Mouse (Mus musculus) hindbrain, embryonic 15.5 days (tissue): ENCODE results near the gene Nek5. TPM values are rescaled to one million over a fixed set of nuclear protein-coding genes. Genes with fewer than 3 reads are reported as not detected.

Experiments
- ATAC-seq: fragments of 200-750 bp; cut with Nextera tagmentation; 2 replicates; pipeline ENCODE4 v1.8.0; 2017; ENCODE audit warnings: low read depth, moderate number of reproducible peaks, moderate TSS enrichment; ENCODE audit not compliant: low FRiP score
- H3K27ac ChIP-seq: fragments of 300-500 bp; sonication (generic); replicated peaks from 2 replicates; pipeline ENCODE4 v1.5.1; 2015; ENCODE audit warnings: mild to moderate bottlenecking, inconsistent platforms
- H3K27me3 ChIP-seq: fragments of 300-500 bp; sonication (generic); 2 replicates; pipeline ENCODE4 v1.6.1; 2015; ENCODE audit warnings: control low read depth, inconsistent platforms
- H3K36me3 ChIP-seq: fragments of 300-500 bp; sonication (generic); 2 replicates; pipeline ENCODE4 v1.6.1; 2015; ENCODE audit warnings: control low read depth, inconsistent platforms
- H3K4me1 ChIP-seq: fragments of 300-500 bp; sonication (generic); replicated peaks from 2 replicates; pipeline ENCODE4 v1.6.1; 2015; ENCODE audit warnings: control low read depth, inconsistent platforms
- H3K4me2 ChIP-seq: fragments of 300-500 bp; sonication (generic); 2 replicates; pipeline ENCODE4 v1.6.1; 2015; ENCODE audit warnings: moderate library complexity, mild to moderate bottlenecking, inconsistent platforms
- H3K4me3 ChIP-seq: fragments of 300-500 bp; sonication (generic); 2 replicates; pipeline ENCODE4 v1.5.1; 2015; ENCODE audit warnings: mild to moderate bottlenecking, inconsistent platforms
- H3K9ac ChIP-seq: fragments of 300-500 bp; sonication (generic); 2 replicates; pipeline ENCODE4 v1.6.1; 2015; ENCODE audit warnings: inconsistent platforms
- H3K9me3 ChIP-seq: fragments of 300-500 bp; sonication (generic); 2 replicates; pipeline ENCODE4 v1.6.1; 2016; ENCODE audit warnings: control low read depth, inconsistent platforms
- WGBS: fragments of 180-500 bp; shearing (Covaris S2); methylation state at CpG from one replicate; pipeline ENCODE4 v1.1.7; 2015; 5-methylcytosine and 5-hydroxymethylcytosine counted together
- polyA plus RNA-seq: library from polyadenylated mRNA; unstranded; fragments of >200 nt; fragmentation: Nextera tagmentation; extraction: Ambion mirVana; gene quantifications from 2 replicates; pipeline ENCODE4 v1.2.1, GENCODE M21; 2015

Nek5 gene
- polyA plus RNA-seq = 1.2 and 1.6 TPM in 2 replicates

GRCm38 (mm10) chr8:22124220-22125152 is at the start of gene Nek5:
Gene Nek5, minus strand, starts transcription at chr8:22125053.
- H3K4me3 ChIP-seq = peak within 1 kb of the TSS; percentile 36
- 2% methylated on average over 29 of the region's 29 CpGs for WGBS

DNA sequence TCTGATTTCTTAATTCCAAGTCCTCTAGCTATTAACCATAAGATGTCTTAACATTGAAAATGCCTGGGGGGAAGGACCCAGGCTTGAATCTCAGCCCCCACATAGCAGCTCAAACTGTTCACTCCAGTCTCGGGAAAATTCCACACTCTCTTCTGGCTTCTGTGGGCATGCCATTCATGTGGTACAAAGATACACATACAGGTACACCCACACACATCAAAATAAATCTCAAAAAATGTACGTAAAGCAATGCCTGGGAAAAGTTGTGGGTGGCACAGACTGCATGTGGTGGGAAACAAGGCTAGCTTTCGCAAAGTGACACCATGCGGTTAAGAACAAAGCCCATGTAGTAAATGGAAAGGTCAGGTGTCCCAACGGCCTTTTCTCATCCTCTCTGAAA is 44.3 kb upstream of the Nek5 start:
- Histone ChIP-seq H3K4me3 (no peak overlapping the region), H3K4me1 (peaks cover 11% of the 10 kb centered on the region), H3K27me3 (no peaks in the 10 kb centered on the region), H3K4me2 (no peak overlapping the region), H3K9me3 (no peaks in the 10 kb centered on the region), H3K27ac (no peak overlapping the region), H3K36me3 (no peaks in the 10 kb centered on the region), H3K9ac (no peak overlapping the region)
- no peak for ATAC-seq
- WGBS = 90% methylated on average over 5 of the region's 5 CpGs

More at GRCm38 (mm10) chr8:22124220-22125152, at the start of gene Nek5:
- H3K36me3 ChIP-seq = peaks cover 14% of the 10 kb centered on the region; the same call in 1 of the 2 replicates
- H3K9ac ChIP-seq = 0 out of 2 replicates have a peak within 1 kb of the TSS, but pooled peaks have one; percentile 1
- H3K9me3 ChIP-seq = no peaks in the 10 kb centered on the region
- H3K27ac ChIP-seq = no peak within 1 kb of the TSS
- ATAC-seq = peak; percentile 83; the same call in 1 of the 2 replicates
- peaks cover 11% of the 10 kb centered on the region for H3K4me1 ChIP-seq
- peak within 1 kb of the TSS; percentile 61 for H3K4me2 ChIP-seq
- H3K27me3 ChIP-seq = no peaks in the 10 kb centered on the region

GRCm38 (mm10) chr8:22166080-22166603 is 41.3 kb upstream of the Nek5 start, which contains the start of gene Nek3:
Gene Nek3, minus strand, starts transcription at chr8:22166435.
- Histone ChIP-seq H3K9ac (peak within 1 kb of the TSS; percentile 52), H3K27me3 (no peaks in the 10 kb centered on the region), H3K4me3 (peak within 1 kb of the TSS; percentile 51), H3K36me3 (no peaks in the 10 kb centered on the region), H3K4me2 (peak within 1 kb of the TSS; percentile 56), H3K4me1 (peaks cover 11% of the 10 kb centered on the region), H3K27ac (peak within 1 kb of the TSS; percentile 83), H3K9me3 (no peaks in the 10 kb centered on the region)
- ATAC-seq = peak; percentile 99
- under 1% methylated on average over 30 of the region's 43 CpGs for WGBS

- Histone ChIP-seq H3K9me3 (no peaks in the 10 kb centered on the region), H3K4me2 (peak overlapping the region; percentile 56), H3K36me3 (no peaks in the 10 kb centered on the region), H3K9ac (peak overlapping the region; percentile 52), H3K4me3 (peak overlapping the region; percentile 51), H3K4me1 (peaks cover 11% of the 10 kb centered on the region), H3K27ac (peak overlapping the region; percentile 83), H3K27me3 (no peaks in the 10 kb centered on the region)
- peak; percentile 60 for ATAC-seq
- 54% methylated on average over 10 of the region's 10 CpGs for WGBS
Observed at GRCm38 (mm10) chr8:22165251-22166079, 40.6 kb upstream of the Nek5 start.

DNA sequence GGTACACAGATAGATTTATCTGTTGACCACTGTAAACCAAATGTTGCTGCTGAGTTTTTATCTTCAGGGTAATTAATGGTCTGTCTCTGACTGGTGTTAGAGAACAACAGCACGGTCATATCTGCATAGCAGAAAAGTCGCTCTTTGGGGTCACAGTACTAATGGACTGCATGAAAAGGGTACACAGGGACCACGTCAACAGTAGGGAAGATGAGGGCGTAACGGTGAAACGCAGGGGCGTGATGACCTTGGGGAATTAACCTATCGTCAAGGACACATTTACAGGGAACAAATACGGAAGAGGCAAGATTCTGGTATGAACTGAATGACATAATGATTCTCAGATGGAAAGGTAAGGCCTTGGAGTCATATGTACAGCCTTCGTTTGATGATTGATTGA is 39.6 kb upstream of the Nek5 start:
- Histone ChIP-seq H3K36me3 (peaks cover 3% of the 10 kb centered on the region; the same call in 1 of the 2 replicates), H3K4me3 (no peak overlapping the region), H3K27me3 (no peaks in the 10 kb centered on the region), H3K4me2 (no peak overlapping the region), H3K27ac (no peak overlapping the region), H3K9me3 (no peaks in the 10 kb centered on the region), H3K4me1 (peaks cover 11% of the 10 kb centered on the region), H3K9ac (no peak overlapping the region)
- 91% methylated on average over 10 of the region's 10 CpGs for WGBS
- no peak for ATAC-seq

DNA sequence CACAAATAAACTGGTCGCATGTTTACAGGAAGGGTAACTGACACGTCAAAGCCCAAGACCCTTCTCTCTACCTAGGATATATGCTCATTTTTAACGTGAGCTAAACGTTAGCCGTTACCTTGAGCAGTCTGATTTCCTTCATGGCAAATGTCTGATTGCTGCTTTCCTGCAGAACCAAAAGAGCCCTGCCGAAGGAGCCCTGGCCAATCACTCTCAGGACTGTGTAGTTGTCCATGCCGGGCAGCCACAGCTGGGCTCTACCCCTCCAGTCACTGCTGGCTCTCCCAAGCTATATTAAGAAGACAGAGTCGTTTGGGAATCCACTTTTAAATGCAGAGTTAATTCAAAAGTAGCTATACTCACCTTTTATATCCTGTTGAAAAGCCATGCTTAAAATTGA is 37.4 kb upstream of the Nek5 start:
- Histone ChIP-seq H3K4me3 (no peak overlapping the region), H3K27me3 (no peaks in the 10 kb centered on the region), H3K27ac (no peak overlapping the region), H3K9me3 (no peaks in the 10 kb centered on the region), H3K4me2 (no peak overlapping the region), H3K4me1 (peaks cover 11% of the 10 kb centered on the region), H3K36me3 (peaks cover 4% of the 10 kb centered on the region; the same call in 1 of the 2 replicates), H3K9ac (no peak overlapping the region)
- WGBS = 88% methylated on average over 8 of the region's 8 CpGs
- no peak for ATAC-seq

DNA sequence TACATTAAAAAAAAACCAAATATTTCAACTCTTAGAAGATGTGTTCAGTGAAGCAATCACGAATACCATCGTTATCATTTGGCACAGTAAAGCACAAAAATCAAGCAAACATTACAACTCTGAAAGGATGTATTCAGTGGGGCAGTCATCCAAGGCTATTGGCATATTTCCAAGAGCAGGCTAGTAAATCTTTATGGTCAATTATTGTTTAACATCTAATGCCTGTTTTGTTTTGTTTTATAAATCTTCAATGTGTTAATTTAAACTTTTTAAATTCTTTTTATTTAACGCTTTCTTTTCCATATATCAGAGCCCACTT is 25.5 kb upstream of the Nek5 start:
- WGBS = 74% methylated on average over 3 of the region's 3 CpGs
- Histone ChIP-seq H3K27me3 (no peaks in the 10 kb centered on the region), H3K36me3 (peaks cover 9% of the 10 kb centered on the region; the same call in 1 of the 2 replicates), H3K9me3 (no peaks in the 10 kb centered on the region), H3K4me3 (no peak overlapping the region), H3K4me2 (no peak overlapping the region), H3K4me1 (no peaks in the 10 kb centered on the region), H3K9ac (no peak overlapping the region), H3K27ac (no peak overlapping the region)
- ATAC-seq = no peak

GRCm38 (mm10) chr8:22149643-22150344 is 24.9 kb upstream of the Nek5 start:
- WGBS = 92% methylated on average over 11 of the region's 11 CpGs
- H3K9me3 ChIP-seq = no peaks in the 10 kb centered on the region
- H3K4me2 ChIP-seq = no peak overlapping the region
- no peaks in the 10 kb centered on the region for H3K4me1 ChIP-seq
- no peak for ATAC-seq
- H3K27me3 ChIP-seq = no peaks in the 10 kb centered on the region
- H3K4me3 ChIP-seq = no peak overlapping the region
- no peak overlapping the region for H3K9ac ChIP-seq
- H3K36me3 ChIP-seq = peaks cover 7% of the 10 kb centered on the region; the same call in 1 of the 2 replicates
- H3K27ac ChIP-seq = no peak overlapping the region

DNA sequence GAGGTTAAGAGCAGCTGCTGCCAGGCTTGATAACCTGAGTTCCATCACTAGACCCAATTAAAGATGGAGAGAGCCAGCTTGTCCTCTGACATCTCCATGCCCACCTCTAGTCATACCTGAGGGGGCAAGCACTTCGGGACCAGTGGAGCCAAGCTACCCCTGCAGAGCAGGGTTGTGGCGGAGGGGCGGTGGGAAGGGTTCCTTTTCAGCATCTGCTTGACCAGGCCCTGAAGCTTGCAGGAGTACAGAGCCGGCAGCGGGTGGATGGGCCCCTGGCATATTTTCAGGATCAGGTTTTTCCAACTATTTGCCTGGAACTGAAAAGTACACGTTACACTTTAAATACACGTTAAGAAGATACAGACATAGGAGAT is 23.5 kb upstream of the Nek5 start:
- WGBS = 92% methylated on average over 7 of the region's 7 CpGs
- no peaks in the 10 kb centered on the region for H3K4me1 ChIP-seq
- no peaks in the 10 kb centered on the region for H3K27me3 ChIP-seq

GRCm38 (mm10) chr8:22147706-22148366 is 23.0 kb upstream of the Nek5 start:
- Histone ChIP-seq H3K27me3 (no peaks in the 10 kb centered on the region), H3K4me1 (no peaks in the 10 kb centered on the region), H3K27ac (no peak overlapping the region), H3K9ac (no peak overlapping the region), H3K4me2 (no peak overlapping the region), H3K9me3 (no peaks in the 10 kb centered on the region), H3K36me3 (peaks cover 7% of the 10 kb centered on the region; the same call in 1 of the 2 replicates), H3K4me3 (no peak overlapping the region)
- no peak for ATAC-seq
- 77% methylated on average over 9 of the region's 9 CpGs for whole genome bisulfite sequencing

More for the DNA sequence above, 23.5 kb upstream of the Nek5 start:
- Histone ChIP-seq H3K4me3 (no peak overlapping the region), H3K9ac (no peak overlapping the region), H3K36me3 (peaks cover 7% of the 10 kb centered on the region; the same call in 1 of the 2 replicates), H3K4me2 (no peak overlapping the region), H3K9me3 (no peaks in the 10 kb centered on the region), H3K27ac (no peak overlapping the region)
- no peak for ATAC-seq

DNA sequence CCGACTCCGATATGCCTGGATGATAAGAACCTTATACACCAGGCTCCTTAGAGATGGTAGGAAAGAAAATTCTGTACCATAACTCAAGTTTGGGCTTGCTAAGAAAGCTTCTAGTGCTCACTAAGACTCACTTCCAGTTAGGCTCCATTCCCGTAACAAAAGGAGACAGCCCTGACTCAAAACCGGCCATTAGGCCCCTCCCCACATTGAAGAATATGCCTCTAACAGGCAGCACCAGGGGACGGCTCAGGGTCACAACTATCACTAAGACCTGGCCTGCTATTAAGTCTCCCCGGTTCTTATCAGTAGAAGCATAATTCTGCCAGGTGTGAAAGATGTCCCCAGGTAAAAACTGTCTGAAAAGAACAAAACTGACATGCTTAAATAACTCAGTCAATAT is 21.0 kb upstream of the Nek5 start:
- Histone ChIP-seq H3K9me3 (no peaks in the 10 kb centered on the region), H3K4me1 (no peaks in the 10 kb centered on the region), H3K9ac (no peak overlapping the region), H3K27me3 (no peaks in the 10 kb centered on the region), H3K4me2 (no peak overlapping the region), H3K36me3 (peaks cover 7% of the 10 kb centered on the region; the same call in 1 of the 2 replicates), H3K27ac (no peak overlapping the region), H3K4me3 (no peak overlapping the region)
- WGBS = 83% methylated on average over 6 of the region's 6 CpGs
- no peak for ATAC-seq
